Mouse (Mus musculus) MEL (cell line): ENCODE measurements around the gene Med13l. TPM values are rescaled to one million over a fixed set of nuclear protein-coding genes. Genes with fewer than 3 reads are reported as not detected.

Source experiments
- DNase-seq: peaks from one replicate; pipeline ENCODE4 v3.0.0; 2011; ENCODE audit warnings: low read depth, low spot score
- H3K27ac ChIP-seq: 2 replicates; pipeline ENCODE4 v1.5.1; 2012; ENCODE audit warnings: low read depth, mild to moderate bottlenecking, control low read depth, low read length, moderate library complexity; ENCODE audit not compliant: control insufficient read depth
- H3K27me3 ChIP-seq, 2 experiments: fragments of 150-350 bp in 1 of 2; sonication (generic) in 1 of 2; 2 replicates each; pipeline ENCODE4 v1.6.1; 2012; ENCODE audit warnings: low read length in 2 of 2, mild to moderate bottlenecking in 2 of 2, improper control_type of control experiment in 1 of 2, moderate library complexity in 1 of 2; ENCODE audit not compliant: insufficient read depth in 2 of 2, control insufficient read depth in 1 of 2
- H3K36me3 ChIP-seq, 2 experiments: 2 replicates each; pipeline ENCODE4 v1.6.1; 2012 to 2014; ENCODE audit warnings: low read length in 2 of 2, improper control_type of control experiment in 1 of 2, inconsistent platforms in 1 of 2, mild to moderate bottlenecking in 1 of 2; ENCODE audit not compliant: insufficient read depth in 2 of 2, control insufficient read depth in 1 of 2
- H3K4me1 ChIP-seq, 2 experiments: fragments of 150-350 bp in 1 of 2; sonication (generic) in 1 of 2; 2 replicates each; pipeline ENCODE4 v1.6.1; 2012; ENCODE audit warnings: low read length in 2 of 2, improper control_type of control experiment in 1 of 2, mild to moderate bottlenecking in 1 of 2; ENCODE audit not compliant: insufficient read depth in 2 of 2, control insufficient read depth in 1 of 2
- H3K4me3 ChIP-seq, 2 experiments: fragments of 150-350 bp in 1 of 2; sonication (generic) in 1 of 2; 2 replicates each; pipeline ENCODE4 v1.5.1; 2012; ENCODE audit warnings: low read depth in 2 of 2, low read length in 2 of 2, mild to moderate bottlenecking in 2 of 2, moderate library complexity in 2 of 2, control low read depth in 1 of 2, improper control_type of control experiment in 1 of 2; ENCODE audit not compliant: control insufficient read depth in 1 of 2, insufficient read depth in 1 of 2
- H3K79me2 ChIP-seq: 2 replicates; pipeline ENCODE4 v1.6.1; 2012; ENCODE audit warnings: mild to moderate bottlenecking, low read length, moderate library complexity; ENCODE audit not compliant: control insufficient read depth, poor library complexity, insufficient read depth
- H3K9ac ChIP-seq: 2 replicates; pipeline ENCODE4 v1.6.1; 2012; ENCODE audit warnings: low read depth, mild to moderate bottlenecking, control low read depth, low read length, moderate library complexity; ENCODE audit not compliant: control insufficient read depth, poor library complexity, severe bottlenecking
- H3K9me3 ChIP-seq: fragments of 150-350 bp; sonication (generic); replicated peaks from 2 replicates; pipeline ENCODE4 v1.6.1; 2012; ENCODE audit warnings: mild to moderate bottlenecking, low read length, improper control_type of control experiment, moderate library complexity; ENCODE audit not compliant: insufficient read depth
- BHLHE40 ChIP-seq: IDR thresholded peaks from 2 replicates; pipeline ENCODE4 v1.6.1; 2012; ENCODE audit warnings: low read depth, mild to moderate bottlenecking, inconsistent platforms, low read length, improper control_type of control experiment, borderline replicate concordance
- ELF1 ChIP-seq: IDR thresholded peaks from 2 replicates; pipeline ENCODE4 v1.6.1; 2014; ENCODE audit warnings: low read depth, mild to moderate bottlenecking, inconsistent platforms, low read length, improper control_type of control experiment, moderate library complexity
- EP300 ChIP-seq, 2 experiments: IDR thresholded peaks; 2 replicates each; pipeline ENCODE4 v1.6.1; 2011; ENCODE audit warnings: improper control_type of control experiment in 2 of 2, low read length in 2 of 2, low read depth in 1 of 2, mild to moderate bottlenecking in 1 of 2
- GABPA ChIP-seq: IDR thresholded peaks from 2 replicates; pipeline ENCODE4 v1.6.1; 2012; ENCODE audit warnings: low read depth, mild to moderate bottlenecking, inconsistent platforms, low read length, improper control_type of control experiment, moderate library complexity
- HCFC1 ChIP-seq: IDR thresholded peaks from 2 replicates; pipeline ENCODE4 v1.6.1; 2012; ENCODE audit warnings: low read depth, mild to moderate bottlenecking, inconsistent platforms, low read length, improper control_type of control experiment, moderate library complexity
- JUND ChIP-seq: IDR thresholded peaks from 2 replicates; pipeline ENCODE4 v1.6.1; 2011; ENCODE audit warnings: low read depth, mild to moderate bottlenecking, improper control_type of control experiment, low read length
- KAT2A ChIP-seq: conservative IDR thresholded peaks from 2 replicates; pipeline ENCODE4 v1.6.1; 2012; ENCODE audit warnings: low read depth, low read length, improper control_type of control experiment, inconsistent platforms
- MAFK ChIP-seq: IDR thresholded peaks from 2 replicates; pipeline ENCODE4 v1.6.1; 2011; ENCODE audit warnings: low read depth, mild to moderate bottlenecking, low read length, improper control_type of control experiment, borderline replicate concordance
- MAZ ChIP-seq: IDR thresholded peaks from 2 replicates; pipeline ENCODE4 v1.6.1; 2012; ENCODE audit warnings: low read depth, mild to moderate bottlenecking, inconsistent platforms, low read length, improper control_type of control experiment
- MEF2A ChIP-seq: IDR thresholded peaks from 2 replicates; pipeline ENCODE4 v1.6.1; 2014; ENCODE audit warnings: low read depth, mild to moderate bottlenecking, inconsistent platforms, low read length, improper control_type of control experiment; ENCODE audit not compliant: poor library complexity, insufficient replicate concordance, severe bottlenecking; ENCODE audit errors: extremely low read depth
- MXI1 ChIP-seq: IDR thresholded peaks from 2 replicates; pipeline ENCODE4 v1.6.1; 2011; ENCODE audit warnings: mild to moderate bottlenecking, low read depth, low read length, improper control_type of control experiment
- MYC ChIP-seq: IDR thresholded peaks from 2 replicates; pipeline ENCODE4 v1.6.1; 2011; ENCODE audit warnings: low read depth, mild to moderate bottlenecking, low read length, improper control_type of control experiment, moderate library complexity
- NELFE ChIP-seq: IDR thresholded peaks from 2 replicates; pipeline ENCODE4 v1.6.1; 2011; ENCODE audit warnings: low read depth, low read length, improper control_type of control experiment
- NRF1 ChIP-seq: IDR thresholded peaks from 2 replicates; pipeline ENCODE4 v1.6.1; 2014; ENCODE audit warnings: low read depth, mild to moderate bottlenecking, inconsistent platforms, low read length, improper control_type of control experiment, moderate library complexity; ENCODE audit not compliant: poor library complexity, insufficient read depth, severe bottlenecking
- POLR2A ChIP-seq, 2 experiments: IDR thresholded peaks; 2 replicates each; pipeline ENCODE4 v1.6.1; 2011 to 2012; ENCODE audit warnings: low read length in 2 of 2, mild to moderate bottlenecking in 2 of 2, control low read depth in 1 of 2, improper control_type of control experiment in 1 of 2, low read depth in 1 of 2, moderate library complexity in 1 of 2; ENCODE audit not compliant: control insufficient read depth in 1 of 2, insufficient read depth in 1 of 2, poor library complexity in 1 of 2
- POLR2AphosphoS2 ChIP-seq: IDR thresholded peaks from 2 replicates; pipeline ENCODE4 v1.6.1; 2011; ENCODE audit warnings: low read length, improper control_type of control experiment
- POLR2AphosphoS5 ChIP-seq: IDR thresholded peaks from 2 replicates; pipeline ENCODE4 v1.6.1; 2012; ENCODE audit warnings: low read depth, borderline replicate concordance, mild to moderate bottlenecking, inconsistent platforms, low read length, moderate library complexity, mixed read lengths
- SIN3A ChIP-seq: IDR thresholded peaks from 2 replicates; pipeline ENCODE4 v1.6.1; 2012; ENCODE audit warnings: low read length, improper control_type of control experiment, inconsistent platforms
- TAL1 ChIP-seq: IDR thresholded peaks from 2 replicates; pipeline ENCODE4 v1.6.1; 2012; ENCODE audit warnings: mild to moderate bottlenecking, inconsistent platforms, low read length, moderate library complexity, mixed read lengths
- TBP ChIP-seq: IDR thresholded peaks from 2 replicates; pipeline ENCODE4 v1.8.0; 2011; ENCODE audit warnings: low read depth, low read length, improper control_type of control experiment
- USF1 ChIP-seq: IDR thresholded peaks from 2 replicates; pipeline ENCODE4 v1.6.1; 2014; ENCODE audit warnings: low read depth, mild to moderate bottlenecking, inconsistent platforms, low read length, improper control_type of control experiment, moderate library complexity
- USF2 ChIP-seq, 2 experiments: IDR thresholded peaks; 2 replicates each; pipeline ENCODE4 v1.6.1; 2011 to 2012; ENCODE audit warnings: improper control_type of control experiment in 2 of 2, low read length in 2 of 2, borderline replicate concordance in 1 of 2, inconsistent platforms in 1 of 2, low read depth in 1 of 2, mild to moderate bottlenecking in 1 of 2; ENCODE audit not compliant: insufficient read depth in 1 of 2
- ZC3H11A ChIP-seq: IDR thresholded peaks from 2 replicates; pipeline ENCODE4 v1.6.1; 2012; ENCODE audit warnings: low read depth, mild to moderate bottlenecking, inconsistent platforms, low read length, improper control_type of control experiment
- ZMIZ1 ChIP-seq: IDR thresholded peaks from 2 replicates; pipeline ENCODE4 v1.6.1; 2012; ENCODE audit warnings: low read depth, mild to moderate bottlenecking, inconsistent platforms, low read length, improper control_type of control experiment, moderate library complexity
- ZNF384 ChIP-seq: IDR thresholded peaks from 2 replicates; pipeline ENCODE4 v1.6.1; 2012; ENCODE audit warnings: low read depth, mild to moderate bottlenecking, inconsistent platforms, low read length, improper control_type of control experiment
- polyA plus RNA-seq, 2 experiments: library from polyadenylated mRNA; stranded (reverse) in 1 of 2; unstranded in 1 of 2; fragments of >175 nt in 1 of 2; fragments of >200 nt in 1 of 2; gene quantifications; 2 replicates each; pipeline versions ENCODE4 v1.2.1 to v1.2.4; 2012; ENCODE audit warnings: low replicate concordance in 2 of 2, low read depth in 1 of 2; ENCODE audit not compliant: insufficient read length in 2 of 2, insufficient read depth in 1 of 2, missing spikeins in 1 of 2
- total RNA-seq: library from RNA; depleted of rRNA; stranded (reverse); fragments of 300-350 nt; gene quantifications from 2 replicates; pipeline ENCODE4 v1.2.3, GENCODE M21; 2012

The Med13l gene
- total and polyA plus RNA-seq, 3 experiments: 13.4 to 16.1 TPM; not detected in 1

GRCm38 (mm10) chr5:118706414-118706813, 145.9 kb downstream of the Med13l start:
- Histone ChIP-seq H3K27me3 (no peaks in the 10 kb centered on the region), H3K4me3 (no peak overlapping the region), H3K9ac (no peak overlapping the region), H3K27ac (no peak overlapping the region), H3K9me3 (no peaks in the 10 kb centered on the region), H3K79me2 (peaks cover 6% of the 10 kb centered on the region; the same call in 1 of the 2 replicates), H3K36me3 (no peaks in the 10 kb centered on the region), H3K4me1 (no peaks in the 10 kb centered on the region)
- TF ChIP-seq MXI1 (no peak), ZNF384 (no peak), USF1 (no peak), SIN3A (no peak), POLR2AphosphoS5 (no peak), NELFE (no peak), POLR2AphosphoS2 (no peak), HCFC1 (no peak), JUND (no peak), POLR2A (IDR thresholded peaks at IDR 0.05; ENCODE audit: control insufficient read depth in 1 of 2, insufficient read depth in 1 of 2, low read depth in 1 of 2, low read length in 2 of 2, poor library complexity in 1 of 2) (no peak), MEF2A (no peak), EP300 (IDR thresholded peaks at IDR 0.05; ENCODE audit: low read depth in 1 of 2, low read length in 2 of 2) (no peak), ZMIZ1 (no peak)
- no peak for DNase-seq

GRCm38 (mm10) chr5:118707501-118707900, 147.0 kb downstream of the Med13l start:
- no peaks in the 10 kb centered on the region for H3K4me1 ChIP-seq
- H3K79me2 ChIP-seq: peaks cover 6% of the 10 kb centered on the region; the same call in 1 of the 2 replicates
- H3K27ac ChIP-seq: no peak overlapping the region
- H3K9me3 ChIP-seq: no peaks in the 10 kb centered on the region
- no peaks in the 10 kb centered on the region for H3K27me3 ChIP-seq
- H3K4me3 ChIP-seq: no peak overlapping the region
- TF ChIP-seq MEF2A (no peak), ELF1 (no peak), KAT2A (no peak), NELFE (no peak), HCFC1 (no peak), MAFK (no peak), BHLHE40 (no peak), TBP (no peak), POLR2AphosphoS5 (no peak), POLR2AphosphoS2 (no peak), TAL1 (no peak), GABPA (no peak), USF2 (IDR thresholded peaks at IDR 0.05; ENCODE audit: borderline replicate concordance in 1 of 2, insufficient read depth in 1 of 2, low read depth in 1 of 2, low read length in 2 of 2) (no peak), ZNF384 (no peak), MAZ (no peak), SIN3A (no peak), NRF1 (no peak), MYC (no peak), ZC3H11A (no peak)
- TF ChIP-seq, all 39 proteins: peak for 0
- DNase-seq: no peak
- Histone ChIP-seq H3K36me3 (no peaks in the 10 kb centered on the region), H3K9ac (no peak overlapping the region)
